Mouse (Mus musculus) MEL (cell line): ENCODE data around the gene Pcnx. TPM values are rescaled to one million over a fixed set of nuclear protein-coding genes. Genes with fewer than 3 reads are reported as not detected.
"Not testable (repeated sequence)": the region's sequence is repeated elsewhere in the genome, so short reads cannot be mapped to it uniquely, and the experiment has no call there.

ENCODE experiments used
- DNase-seq: peaks from one replicate; pipeline ENCODE4 v3.0.0; 2011; ENCODE audit warnings: low read depth, low spot score
- H3K27ac ChIP-seq: 2 replicates; pipeline ENCODE4 v1.5.1; 2012; ENCODE audit warnings: low read depth, mild to moderate bottlenecking, control low read depth, low read length, moderate library complexity; ENCODE audit not compliant: control insufficient read depth
- H3K27me3 ChIP-seq, 2 experiments: fragments of 150-350 bp in 1 of 2; sonication (generic) in 1 of 2; 2 replicates each; pipeline ENCODE4 v1.6.1; 2012; ENCODE audit warnings: low read length in 2 of 2, mild to moderate bottlenecking in 2 of 2, improper control_type of control experiment in 1 of 2, moderate library complexity in 1 of 2; ENCODE audit not compliant: insufficient read depth in 2 of 2, control insufficient read depth in 1 of 2
- H3K36me3 ChIP-seq, 2 experiments: 2 replicates each; pipeline ENCODE4 v1.6.1; 2012 to 2014; ENCODE audit warnings: low read length in 2 of 2, improper control_type of control experiment in 1 of 2, inconsistent platforms in 1 of 2, mild to moderate bottlenecking in 1 of 2; ENCODE audit not compliant: insufficient read depth in 2 of 2, control insufficient read depth in 1 of 2
- H3K4me1 ChIP-seq, 2 experiments: fragments of 150-350 bp in 1 of 2; sonication (generic) in 1 of 2; 2 replicates each; pipeline ENCODE4 v1.6.1; 2012; ENCODE audit warnings: low read length in 2 of 2, improper control_type of control experiment in 1 of 2, mild to moderate bottlenecking in 1 of 2; ENCODE audit not compliant: insufficient read depth in 2 of 2, control insufficient read depth in 1 of 2
- H3K4me3 ChIP-seq, 2 experiments: fragments of 150-350 bp in 1 of 2; sonication (generic) in 1 of 2; 2 replicates each; pipeline ENCODE4 v1.5.1; 2012; ENCODE audit warnings: low read depth in 2 of 2, low read length in 2 of 2, mild to moderate bottlenecking in 2 of 2, moderate library complexity in 2 of 2, control low read depth in 1 of 2, improper control_type of control experiment in 1 of 2; ENCODE audit not compliant: control insufficient read depth in 1 of 2, insufficient read depth in 1 of 2
- H3K79me2 ChIP-seq: 2 replicates; pipeline ENCODE4 v1.6.1; 2012; ENCODE audit warnings: mild to moderate bottlenecking, low read length, moderate library complexity; ENCODE audit not compliant: control insufficient read depth, poor library complexity, insufficient read depth
- H3K9ac ChIP-seq: 2 replicates; pipeline ENCODE4 v1.6.1; 2012; ENCODE audit warnings: low read depth, mild to moderate bottlenecking, control low read depth, low read length, moderate library complexity; ENCODE audit not compliant: control insufficient read depth, poor library complexity, severe bottlenecking
- H3K9me3 ChIP-seq: fragments of 150-350 bp; sonication (generic); replicated peaks from 2 replicates; pipeline ENCODE4 v1.6.1; 2012; ENCODE audit warnings: mild to moderate bottlenecking, low read length, improper control_type of control experiment, moderate library complexity; ENCODE audit not compliant: insufficient read depth
- polyA plus RNA-seq, 2 experiments: library from polyadenylated mRNA; stranded (reverse) in 1 of 2; unstranded in 1 of 2; fragments of >175 nt in 1 of 2; fragments of >200 nt in 1 of 2; gene quantifications; 2 replicates each; pipeline versions ENCODE4 v1.2.1 to v1.2.4; 2012; ENCODE audit warnings: low replicate concordance in 2 of 2, low read depth in 1 of 2; ENCODE audit not compliant: insufficient read length in 2 of 2, insufficient read depth in 1 of 2, missing spikeins in 1 of 2
- total RNA-seq: library from RNA; depleted of rRNA; stranded (reverse); fragments of 300-350 nt; gene quantifications from 2 replicates; pipeline ENCODE4 v1.2.3, GENCODE M21; 2012; rRNA removed

Gene Pcnx
- total and polyA plus RNA-seq, 3 experiments: 8.9 to 140 (median 20.6) TPM

GRCm38 (mm10) chr12:82033524-82033923 lies 173.7 kb downstream of the Pcnx start:
- not testable (repeated sequence) for H3K4me3 ChIP-seq, H3K9me3 ChIP-seq, H3K36me3 ChIP-seq, H3K27ac ChIP-seq, H3K79me2 ChIP-seq, H3K27me3 ChIP-seq, DNase-seq, H3K4me1 ChIP-seq, H3K9ac ChIP-seq

GRCm38 (mm10) chr12:82033973-82034372 lies 174.2 kb downstream of the Pcnx start:
- not testable (repeated sequence) for H3K27ac ChIP-seq, DNase-seq, H3K9me3 ChIP-seq, H3K9ac ChIP-seq, H3K4me1 ChIP-seq, H3K36me3 ChIP-seq, H3K79me2 ChIP-seq, H3K27me3 ChIP-seq, H3K4me3 ChIP-seq

DNA sequence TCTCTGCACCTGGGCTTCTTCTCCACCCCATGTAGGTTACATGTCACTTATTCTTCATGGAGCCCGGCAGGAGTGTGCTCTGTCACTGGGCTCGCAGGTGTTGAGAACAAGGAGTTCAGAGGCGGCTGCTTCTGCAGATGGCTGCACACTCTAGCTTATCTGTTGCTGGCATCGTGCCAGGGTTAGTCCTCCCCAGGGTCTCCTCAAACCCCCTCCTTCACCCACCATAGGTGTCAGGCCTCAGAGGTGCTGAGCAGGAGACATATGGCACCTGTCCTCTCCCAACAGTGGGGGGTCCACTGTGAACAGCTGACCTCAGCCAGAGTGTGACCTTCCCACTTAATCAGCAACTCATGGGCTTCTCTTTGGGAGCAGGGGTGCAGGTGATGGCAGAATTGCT lies 184.3 kb downstream of the Pcnx start:
- H3K79me2 ChIP-seq, H3K9ac ChIP-seq, H3K27me3 ChIP-seq, H3K4me1 ChIP-seq, H3K27ac ChIP-seq, H3K36me3 ChIP-seq, DNase-seq, H3K9me3 ChIP-seq, H3K4me3 ChIP-seq: not testable (repeated sequence)

Other genes starting within 250 kb of the Pcnx start
- gene Ttc9, start 228.8 kb upstream of the Pcnx start, total RNA-seq: not detected in 2 replicates
- gene Ttc9, start 228.8 kb upstream of the Pcnx start, polyA plus RNA-seq: not detected
- gene Map3k9, start 78.8 kb upstream of the Pcnx start, total RNA-seq: not detected in 2 replicates
- gene Map3k9, start 78.8 kb upstream of the Pcnx start, polyA plus RNA-seq: not detected